Mouse (Mus musculus): ENCODE measurements at regions not wholly inside any gene's neighbourhood (a gene's known extent, or its start where the extent isn't known, plus 50 kb on each side); places are given as distances from the start of the nearest gene placed in this dataset.

- Histone ChIP-seq H3K27me3 (ENCODE audit: insufficient read depth, low read length) (no peaks in the 10 kb centered on the region), H3K4me3 (ENCODE audit: low read depth, low read length) (no peak overlapping the region), H3K27ac (ENCODE audit: low read depth, low read length) (no peak overlapping the region), H3K36me3 (ENCODE audit: insufficient read depth, low read length) (no peaks in the 10 kb centered on the region), H3K9me3 (ENCODE audit: low read length) (no peaks in the 10 kb centered on the region), H3K9ac (replicated peaks; ENCODE audit: low read length, poor library complexity, severe bottlenecking) (no peak overlapping the region), H3K4me1 (ENCODE audit: insufficient read depth, low read length) (no peaks in the 10 kb centered on the region), H3K4me2 (ENCODE audit: low read depth, low read length, poor library complexity, severe bottlenecking) (no peak overlapping the region)
- TF ChIP-seq CTCF (IDR thresholded peaks at IDR 0.05): no peak
- no peak for ATAC-seq (ENCODE audit: low FRiP score)
- 91% methylated on average over 4 of the region's 4 CpGs for WGBS
- no peak for DNase-seq (ENCODE audit: low spot score)
Observed at GRCm38 (mm10) chr12:35384211-35384610, 150.6 kb downstream of the Ahr start.

DNA sequence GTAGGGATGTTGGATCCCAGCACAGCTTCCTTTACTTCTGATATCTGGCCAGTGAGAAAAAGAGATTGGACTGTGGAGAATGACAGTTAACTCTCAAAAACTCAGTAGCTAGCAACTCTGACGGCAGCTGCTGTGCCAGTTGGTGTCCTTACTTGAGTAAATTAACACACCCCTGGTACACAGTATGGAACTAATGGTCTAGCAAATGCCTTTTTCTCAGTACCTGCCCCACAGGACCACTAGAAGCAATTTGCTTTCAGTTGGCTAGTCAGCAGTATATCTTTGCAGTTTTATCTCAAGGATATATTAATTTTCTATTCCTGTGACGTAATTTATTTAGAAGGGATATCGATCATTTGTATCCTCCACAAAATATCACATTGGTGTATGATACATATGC, 157.6 kb downstream of the Ahr start:
- Histone ChIP-seq H3K36me3 (ENCODE audit: insufficient read depth, low read length) (no peaks in the 10 kb centered on the region), H3K4me2 (ENCODE audit: low read depth, low read length, poor library complexity, severe bottlenecking) (no peak overlapping the region), H3K9me3 (ENCODE audit: low read length) (no peaks in the 10 kb centered on the region), H3K9ac (replicated peaks; ENCODE audit: low read length, poor library complexity, severe bottlenecking) (no peak overlapping the region), H3K27me3 (ENCODE audit: insufficient read depth, low read length) (no peaks in the 10 kb centered on the region), H3K4me3 (ENCODE audit: low read depth, low read length) (no peak overlapping the region), H3K4me1 (ENCODE audit: insufficient read depth, low read length) (no peaks in the 10 kb centered on the region), H3K27ac (ENCODE audit: low read depth, low read length) (no peak overlapping the region)
- TF ChIP-seq CTCF (IDR thresholded peaks at IDR 0.05): no peak
- DNase-seq (ENCODE audit: low spot score) (no peak), ATAC-seq (ENCODE audit: low FRiP score) (no peak)
- WGBS: 75% methylated on average over 3 of the region's 3 CpGs

GRCm38 (mm10) chr12:35376365-35376764, 158.5 kb downstream of the Ahr start:
- Histone ChIP-seq H3K9me3 (ENCODE audit: low read length) (no peaks in the 10 kb centered on the region), H3K4me3 (ENCODE audit: low read depth, low read length) (no peak overlapping the region), H3K36me3 (ENCODE audit: insufficient read depth, low read length) (no peaks in the 10 kb centered on the region), H3K27ac (ENCODE audit: low read depth, low read length) (no peak overlapping the region), H3K4me2 (ENCODE audit: low read depth, low read length, poor library complexity, severe bottlenecking) (no peak overlapping the region), H3K9ac (replicated peaks; ENCODE audit: low read length, poor library complexity, severe bottlenecking) (no peak overlapping the region), H3K27me3 (ENCODE audit: insufficient read depth, low read length) (no peaks in the 10 kb centered on the region), H3K4me1 (ENCODE audit: insufficient read depth, low read length) (no peaks in the 10 kb centered on the region)
- ATAC-seq (ENCODE audit: low FRiP score) (no peak), DNase-seq (ENCODE audit: low spot score) (no peak)
- no peak for TF ChIP-seq CTCF (IDR thresholded peaks at IDR 0.05)

GRCm38 (mm10) chr12:35357901-35358300, 176.9 kb downstream of the Ahr start:
- TF ChIP-seq CTCF (IDR thresholded peaks at IDR 0.05): no peak
- Histone ChIP-seq H3K4me1 (ENCODE audit: insufficient read depth, low read length) (no peaks in the 10 kb centered on the region), H3K9ac (replicated peaks; ENCODE audit: low read length, poor library complexity, severe bottlenecking) (no peak overlapping the region), H3K9me3 (ENCODE audit: low read length) (no peaks in the 10 kb centered on the region), H3K27ac (ENCODE audit: low read depth, low read length) (no peak overlapping the region), H3K27me3 (ENCODE audit: insufficient read depth, low read length) (no peaks in the 10 kb centered on the region), H3K4me2 (ENCODE audit: low read depth, low read length, poor library complexity, severe bottlenecking) (no peak overlapping the region), H3K4me3 (ENCODE audit: low read depth, low read length) (no peak overlapping the region), H3K36me3 (ENCODE audit: insufficient read depth, low read length) (no peaks in the 10 kb centered on the region)
- 94% methylated on average over 2 of the region's 2 CpGs for WGBS
- no peak for ATAC-seq (ENCODE audit: low FRiP score)
- DNase-seq (ENCODE audit: low spot score): no peak

DNA sequence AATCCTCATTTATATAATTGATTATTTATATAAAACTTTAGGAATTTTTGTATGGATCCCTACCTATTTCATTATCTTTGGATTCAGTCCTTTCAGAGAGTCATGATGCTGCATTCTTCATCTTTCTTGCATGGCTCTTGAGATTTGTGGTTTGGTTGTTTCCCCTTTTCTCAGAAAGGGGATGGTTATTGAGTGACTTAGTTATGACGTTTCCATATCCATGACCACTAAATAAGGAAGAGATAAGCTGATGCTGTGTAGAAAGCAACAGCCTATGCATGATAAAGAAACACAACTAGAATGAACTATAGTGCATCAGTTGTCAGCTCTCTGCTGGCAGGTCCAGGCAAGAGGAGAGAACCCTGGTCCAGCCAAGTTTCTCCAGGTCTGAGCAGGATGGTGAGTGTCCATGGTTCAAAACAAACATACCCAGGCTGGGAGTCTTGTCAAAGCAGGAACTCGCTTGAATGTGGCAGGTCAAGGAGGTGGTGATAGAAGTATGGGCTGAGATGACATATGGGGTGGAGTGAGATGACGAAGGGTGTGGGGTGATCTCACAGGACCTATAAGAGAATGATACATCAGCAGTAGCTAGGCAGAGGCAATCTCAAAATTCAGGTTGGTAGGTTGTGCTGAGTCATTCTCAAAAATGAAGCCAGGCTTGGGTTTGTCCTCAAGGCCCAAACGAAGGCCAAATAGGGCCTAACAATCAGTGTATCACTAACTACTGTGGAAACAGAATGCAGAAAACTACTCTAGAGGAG, 196.5 kb downstream of the Ahr start:
- Histone ChIP-seq H3K4me1 (ENCODE audit: insufficient read depth, low read length) (no peaks in the 10 kb centered on the region), H3K27me3 (ENCODE audit: insufficient read depth, low read length) (no peaks in the 10 kb centered on the region), H3K9me3 (ENCODE audit: low read length) (no peaks in the 10 kb centered on the region), H3K9ac (replicated peaks; ENCODE audit: low read length, poor library complexity, severe bottlenecking) (no peak overlapping the region), H3K27ac (ENCODE audit: low read depth, low read length) (no peak overlapping the region), H3K4me2 (ENCODE audit: low read depth, low read length, poor library complexity, severe bottlenecking) (no peak overlapping the region), H3K36me3 (ENCODE audit: insufficient read depth, low read length) (no peaks in the 10 kb centered on the region), H3K4me3 (ENCODE audit: low read depth, low read length) (no peak overlapping the region)
- no peak for TF ChIP-seq CTCF (IDR thresholded peaks at IDR 0.05)
- WGBS: 87% methylated on average over 4 of the region's 4 CpGs
- DNase-seq (ENCODE audit: low spot score): no peak
- no peak for ATAC-seq (ENCODE audit: low FRiP score)

DNA sequence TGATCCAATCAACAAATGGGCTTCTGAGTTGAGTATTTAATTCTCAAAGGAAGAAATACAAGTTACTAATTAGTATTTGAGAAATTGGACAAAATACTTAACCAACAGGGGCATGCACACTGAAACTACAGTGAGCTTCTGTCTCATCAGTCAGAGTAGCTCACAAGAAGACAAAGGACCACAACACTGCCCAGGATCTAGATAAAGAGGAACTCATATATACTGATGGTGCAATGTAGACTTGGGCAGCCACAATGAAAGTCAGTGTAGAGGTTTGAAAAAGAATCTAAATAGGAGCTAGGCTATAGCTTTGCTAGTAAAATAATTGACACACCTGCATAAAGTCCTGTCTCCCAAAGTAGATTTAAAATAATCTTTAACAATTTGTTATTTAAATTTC, 198.5 kb downstream of the Ahr start:
- no peak overlapping the region for H3K4me2 ChIP-seq (ENCODE audit: low read depth, low read length, poor library complexity, severe bottlenecking)
- H3K4me1 ChIP-seq (ENCODE audit: insufficient read depth, low read length): no peaks in the 10 kb centered on the region
- no peak overlapping the region for H3K27ac ChIP-seq (ENCODE audit: low read depth, low read length)
- no peaks in the 10 kb centered on the region for H3K9me3 ChIP-seq (ENCODE audit: low read length)
- TF ChIP-seq CTCF (IDR thresholded peaks at IDR 0.05): no peak
- ATAC-seq (ENCODE audit: low FRiP score): no peak
- H3K36me3 ChIP-seq (ENCODE audit: insufficient read depth, low read length): no peaks in the 10 kb centered on the region
- no peak overlapping the region for H3K4me3 ChIP-seq (ENCODE audit: low read depth, low read length)
- no peak overlapping the region for H3K9ac ChIP-seq (replicated peaks; ENCODE audit: low read length, poor library complexity, severe bottlenecking)
- no peaks in the 10 kb centered on the region for H3K27me3 ChIP-seq (ENCODE audit: insufficient read depth, low read length)
- DNase-seq (ENCODE audit: low spot score): no peak

Data from midbrain, postnatal 0 days (tissue).